Mouse (Mus musculus) liver, postnatal 0 days (tissue): ENCODE results near the gene Pom121l2.

Experiments
- CTCF ChIP-seq: sonication (generic); IDR thresholded peaks from 2 replicates; pipeline ENCODE4 v1.5.1; 2016; ENCODE audit warnings: antibody characterized with exemption, low read depth
- EP300 ChIP-seq: IDR thresholded peaks from 2 replicates; pipeline ENCODE4 v1.6.1; 2016; ENCODE audit warnings: antibody characterized with exemption, low read depth, mild to moderate bottlenecking

DNA sequence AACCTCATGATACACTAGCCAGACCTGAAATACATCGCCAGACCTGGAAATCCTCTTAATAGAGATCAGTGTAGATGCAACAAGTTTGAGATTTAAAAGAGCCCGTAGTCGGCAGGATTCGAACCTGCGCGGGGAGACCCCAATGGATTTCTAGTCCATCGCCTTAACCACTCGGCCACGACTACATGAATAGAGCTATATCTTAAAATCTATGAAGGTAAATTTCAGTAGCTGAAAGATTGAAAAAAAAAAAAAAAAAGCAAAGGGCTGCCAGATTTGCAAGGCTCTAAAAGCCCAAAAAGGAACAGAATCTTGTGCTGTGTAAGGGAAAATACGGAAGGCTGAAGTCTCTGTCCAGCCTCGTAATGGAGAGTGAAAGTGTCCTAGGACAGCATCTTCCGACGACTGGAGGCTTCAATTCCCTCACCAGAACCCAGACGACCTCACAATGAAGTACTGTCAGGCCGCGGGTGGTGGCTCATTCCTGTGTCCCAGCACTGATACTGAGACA is 40.1 kb upstream of the Pom121l2 start:
- TF ChIP-seq EP300: no peak
- TF ChIP-seq CTCF: no peak
